Mouse (Mus musculus) heart, postnatal 14 days (tissue): ENCODE data around the gene Triobp. TPM values are rescaled to one million over a fixed set of nuclear protein-coding genes. Genes with fewer than 3 reads are reported as not detected.
"Not testable (repeated sequence)": the region's sequence is repeated elsewhere in the genome, so short reads cannot be mapped to it uniquely, and the experiment has no call there.

Experiments used
- DNase-seq, 2 experiments: peaks; one replicate each; pipeline ENCODE4 v3.0.0; 2021 to 2022
- intact Hi-C: fragments of 180-260 bp; cut with DNase I; formaldehyde crosslinking; loops from one replicate; pipeline ENCODE4 v1.15.1; 2025
- total RNA-seq, 2 experiments: library from RNA; stranded (reverse); gene quantifications; 2 replicates each; pipeline ENCODE4 v1.2.3; 2021

Triobp gene
- total RNA-seq, 2 experiments from 2014 or later, result 44.6 to 49.6 TPM

- DNase-seq, result peak; percentile 54 to 66
- intact Hi-C loops, result no loop called here
Observed at GRCm38 (mm10) chr15:79027291-79028205, 80.0 kb downstream of the Triobp start.

- intact Hi-C loops, result no loop called here
- DNase-seq, result peak; percentile 97 to 99
Observed at GRCm38 (mm10) chr15:79028237-79028738, 80.8 kb downstream of the Triobp start, which contains the start of gene H1f0. H1f0 (plus strand) TSS chr15:79028450.

GRCm38 (mm10) chr15:79028823-79029484 is 81.4 kb downstream of the Triobp start:
- peak in 1 of 2 experiments; percentile 35 for DNase-seq
- intact Hi-C loops, result no loop called here

GRCm38 (mm10) chr15:79029519-79030241 is 82.2 kb downstream of the Triobp start:
- intact Hi-C loops, result no loop called here
- no peak for DNase-seq

- intact Hi-C loops, result no loop called here
- peak; percentile 86 to 90 for DNase-seq
Observed at GRCm38 (mm10) chr15:79030551-79031435, 83.3 kb downstream of the Triobp start.

- DNase-seq, intact Hi-C loops: not testable (repeated sequence)
Observed at GRCm38 (mm10) chr15:79031908-79032307, 84.4 kb downstream of the Triobp start.

- intact Hi-C loops, result loop anchor here (1.0 to 5.0 kb wide), 3 partner anchors 34 to 110 kb away; no protein-coding TSS in a partner anchor
- peak; percentile 85 to 88 for DNase-seq
Observed at GRCm38 (mm10) chr15:79037913-79038328, 90.4 kb downstream of the Triobp start.

- intact Hi-C loops, result loop anchor here (1.0 to 5.0 kb wide), 3 partner anchors 34 to 110 kb away; no protein-coding TSS in a partner anchor
- DNase-seq, result no peak
Observed at GRCm38 (mm10) chr15:79038331-79038730, 90.8 kb downstream of the Triobp start.

GRCm38 (mm10) chr15:79038853-79039252 is 91.3 kb downstream of the Triobp start:
- DNase-seq, result peak; percentile 73 to 83
- intact Hi-C loops, result loop anchor here (1.0 to 5.0 kb wide), 3 partner anchors 33 to 109 kb away; no protein-coding TSS in a partner anchor

- intact Hi-C loops, result no loop called here
- DNase-seq, result no peak
Observed at GRCm38 (mm10) chr15:79040501-79041416, 93.2 kb downstream of the Triobp start.

GRCm38 (mm10) chr15:79041585-79041984 is 94.1 kb downstream of the Triobp start, which contains the start of gene Galr3:
Galr3 (plus strand) TSS chr15:79041885.
- DNase-seq, result no peak
- intact Hi-C loops, result no loop called here

GRCm38 (mm10) chr15:79042721-79043491 is 95.4 kb downstream of the Triobp start:
- no peak for DNase-seq
- intact Hi-C loops, result no loop called here

GRCm38 (mm10) chr15:79044837-79045236 is 97.3 kb downstream of the Triobp start:
- intact Hi-C loops, result no loop called here
- no peak for DNase-seq

GRCm38 (mm10) chr15:79048186-79048585 is 100.7 kb downstream of the Triobp start:
- DNase-seq, result no peak
- intact Hi-C loops, result no loop called here

GRCm38 (mm10) chr15:79050160-79050845 is 102.8 kb downstream of the Triobp start:
- DNase-seq, result no peak
- intact Hi-C loops, result no loop called here

- no peak for DNase-seq
- intact Hi-C loops, result no loop called here
Observed at GRCm38 (mm10) chr15:79050964-79051363, 103.4 kb downstream of the Triobp start.
